Mouse (Mus musculus) gastrocnemius, postnatal 10 days (tissue): Measurements from ENCODE around the gene St8sia2. TPM values are rescaled to one million over a fixed set of nuclear protein-coding genes. Genes with fewer than 3 reads are reported as not detected.

Experiments used
- DNase-seq: peaks from one replicate; pipeline ENCODE4 v3.0.0; 2021; ENCODE audit warnings: mixed read lengths
- long read RNA-seq, 2 experiments: library from polyadenylated mRNA; stranded (forward); transcript quantifications; one replicate each; pipeline ENCODE4 v2.0.0; 2021
- total RNA-seq, 2 experiments: library from RNA; stranded (reverse); gene quantifications; 2 replicates each; pipeline ENCODE4 v1.2.3; 2021

St8sia2 gene
- 1 to 10 TPM; 6.1 to 6.5 TPM for total RNA-seq
- long read RNA-seq, experiment 1, full-length matches to known transcripts = 3 of 3 reads
- long read RNA-seq, experiment 1, partial matches to known transcripts = 0 of 3 reads
- long read RNA-seq, experiment 1, other reads (novel, unspliced or antisense) = 0 of 3 reads
- long read RNA-seq, experiment 2, full-length matches to known transcripts = 3 of 4 reads
- long read RNA-seq, experiment 2, partial matches to known transcripts = 1 of 4 reads
- long read RNA-seq, experiment 2, other reads (novel, unspliced or antisense) = 0 of 4 reads

DNA sequence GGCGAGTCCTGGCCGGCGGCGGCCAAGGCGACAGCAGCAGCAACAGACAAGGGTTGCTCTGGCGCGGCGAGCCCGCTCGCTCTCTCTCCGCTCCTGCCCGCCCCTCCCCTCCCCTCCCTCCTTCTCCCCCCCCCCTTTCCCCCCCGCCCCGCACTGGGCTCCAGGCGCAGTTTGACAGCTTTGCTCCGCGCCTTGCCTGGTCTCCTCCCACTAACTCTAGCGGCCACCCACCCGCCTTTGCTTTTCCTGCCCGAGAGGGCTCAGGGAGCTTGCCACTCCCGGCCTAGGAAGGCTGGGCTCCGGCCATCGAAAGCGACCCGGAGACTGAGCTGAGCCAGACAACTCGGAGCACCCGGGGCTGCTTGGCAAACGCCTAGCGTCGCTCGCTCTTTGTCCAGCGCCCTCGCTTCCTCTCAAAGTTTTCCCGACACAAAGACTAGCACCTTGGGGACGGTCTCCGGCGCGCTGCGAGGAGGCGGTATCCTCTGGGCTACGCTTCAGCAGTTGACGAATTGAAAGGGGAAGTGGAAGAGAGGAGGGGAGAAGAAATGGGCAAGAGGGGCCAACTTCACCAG lies at the start of gene St8sia2:
Gene St8sia2 (minus strand): TSS at position 90 of the 575 bp plus-strand sequence.
- peak; percentile 60 for DNase-seq

DNA sequence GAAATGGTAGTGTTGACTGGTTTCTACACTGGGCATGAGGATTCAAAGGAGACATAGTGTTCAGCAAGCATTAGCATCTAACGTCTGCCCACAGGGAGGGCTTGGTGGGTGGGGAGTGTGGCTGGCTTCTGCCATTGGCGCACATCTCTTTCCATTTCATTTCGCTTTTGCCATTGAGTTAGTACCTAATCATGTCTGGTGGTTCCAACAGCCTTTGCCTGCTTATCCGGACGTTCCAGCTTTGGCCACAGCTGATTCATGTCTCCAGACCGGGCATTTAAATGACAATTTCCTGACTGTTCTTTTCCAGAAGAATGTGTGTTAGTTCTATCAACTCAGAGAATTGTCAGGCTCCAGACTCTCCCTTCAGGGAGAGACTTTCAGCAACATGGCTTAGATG lies 47.6 kb upstream of the St8sia2 start:
- DNase-seq = no peak

DNA sequence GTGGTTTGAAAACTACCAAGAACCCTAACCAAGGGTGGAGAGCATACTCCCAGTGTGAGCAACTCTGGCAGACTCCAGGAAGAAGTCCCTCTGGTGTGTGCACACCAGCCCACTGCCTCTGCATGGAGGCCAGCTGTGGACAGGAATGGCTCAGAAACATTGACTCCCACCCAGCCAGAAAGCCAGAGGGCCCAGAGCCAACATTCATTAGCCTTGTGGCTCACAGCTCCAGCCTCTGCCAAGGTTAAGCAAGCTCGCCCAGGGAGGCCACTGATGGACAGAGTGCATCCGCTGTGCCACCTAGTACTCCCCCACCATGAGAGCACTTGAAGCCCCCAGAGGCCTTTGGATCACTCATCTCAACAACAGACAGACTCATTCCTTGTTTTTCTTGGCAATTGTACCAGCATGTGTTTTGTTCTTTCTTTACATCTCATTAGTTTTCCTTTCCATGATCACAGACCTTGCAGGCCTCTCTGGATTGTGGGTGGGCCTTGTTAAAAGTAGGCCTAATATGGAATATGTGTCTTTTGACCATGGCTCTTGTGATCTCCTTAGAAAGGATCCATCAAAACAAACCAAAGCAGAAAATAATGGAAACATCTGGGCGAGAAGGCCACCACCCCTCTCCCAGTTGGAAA lies 46.9 kb upstream of the St8sia2 start:
- DNase-seq = peak; percentile 34

DNA sequence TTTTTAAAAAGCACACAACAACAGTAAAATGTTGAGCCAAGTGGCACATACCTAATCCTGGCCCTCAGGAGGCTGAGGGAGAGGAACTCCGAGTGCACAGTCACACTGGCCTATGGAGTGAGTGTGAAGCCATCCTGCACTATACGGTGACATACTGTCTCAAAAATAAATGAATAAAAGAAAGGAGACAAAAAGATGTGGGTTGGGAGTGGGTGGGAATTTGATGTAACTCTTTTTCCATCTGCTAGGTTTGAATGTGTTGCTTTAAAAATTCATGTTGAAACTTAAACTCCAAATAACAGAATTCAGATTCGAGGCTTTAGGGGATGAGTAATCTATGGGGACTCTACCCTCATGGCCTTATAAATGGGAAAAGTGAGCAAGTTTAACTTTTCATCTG lies 46.2 kb upstream of the St8sia2 start:
- DNase-seq = no peak

DNA sequence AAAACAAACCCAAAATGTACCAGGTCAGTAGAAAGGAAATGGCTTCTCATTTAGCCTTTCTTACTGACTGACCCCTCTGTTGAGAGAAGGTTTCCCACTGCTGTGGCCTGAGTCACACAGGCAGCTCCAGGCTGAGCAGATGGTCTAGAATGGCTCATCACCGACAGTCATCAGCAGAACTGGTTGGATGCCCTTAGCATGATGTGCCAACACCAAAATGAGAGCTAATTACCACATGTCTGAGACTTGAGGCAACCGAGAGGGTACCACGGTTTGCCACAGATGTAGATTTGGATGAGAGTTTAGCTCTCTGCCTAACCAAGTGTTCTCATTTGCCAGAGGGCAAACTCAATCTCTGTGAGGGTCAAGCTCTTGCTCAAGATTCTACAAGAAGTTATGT lies 42.3 kb upstream of the St8sia2 start:
- DNase-seq = no peak

DNA sequence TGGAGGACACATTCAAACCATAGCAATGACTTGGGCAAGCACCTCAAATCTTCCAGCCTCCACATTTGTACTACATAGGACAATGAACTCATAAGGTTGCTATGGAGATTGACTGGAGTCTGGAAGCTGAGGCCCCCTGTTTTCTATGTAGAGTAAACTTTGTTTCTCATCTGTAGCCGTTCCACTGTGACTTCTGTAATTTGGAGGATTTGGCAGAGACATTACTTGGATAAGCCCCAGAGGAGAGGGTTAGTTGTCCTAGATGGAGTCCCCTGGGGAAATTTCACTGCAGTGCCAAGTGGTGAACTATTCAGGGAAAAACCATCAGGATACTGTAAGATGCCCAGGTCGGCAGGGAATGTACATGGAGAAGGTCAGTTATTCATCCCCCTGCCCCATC lies 34.1 kb upstream of the St8sia2 start:
- no peak for DNase-seq

DNA sequence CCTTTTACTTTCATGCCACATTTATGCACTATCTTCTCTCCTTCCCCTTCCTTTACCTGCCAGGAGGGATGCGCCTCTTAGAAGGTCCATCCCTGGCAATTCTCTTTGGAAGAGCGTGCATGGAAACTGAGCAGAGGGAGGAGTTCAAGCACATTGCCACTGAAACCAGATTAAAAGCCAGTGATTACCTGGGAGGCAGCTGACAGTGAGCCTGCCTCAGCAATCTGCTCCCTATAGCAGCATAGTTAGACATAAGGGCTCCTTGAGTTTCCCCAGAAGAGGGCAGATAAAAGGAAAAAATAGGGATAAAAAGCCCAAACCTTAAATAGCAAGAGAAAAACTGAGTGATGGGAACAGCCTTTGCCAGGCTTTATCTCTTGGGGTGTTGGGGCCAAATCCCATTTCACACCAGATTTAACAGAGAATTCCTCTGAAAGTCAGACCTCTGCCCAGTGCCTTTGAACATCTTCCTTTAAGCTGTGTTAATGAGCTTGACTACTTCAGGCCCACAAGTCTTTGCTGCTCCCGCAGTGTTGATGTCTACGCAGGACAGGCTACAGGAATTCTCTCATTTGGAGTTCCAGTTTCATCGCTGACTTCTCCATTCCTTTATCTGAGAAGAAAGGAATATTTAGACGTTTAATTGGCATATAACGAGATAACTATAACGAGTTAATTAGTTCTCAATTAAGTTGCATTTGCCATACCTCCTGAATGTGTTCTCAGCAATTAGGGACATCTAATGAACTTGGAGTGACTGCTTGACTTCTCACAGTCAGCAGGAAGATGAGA lies 31.9 kb upstream of the St8sia2 start:
- DNase-seq = no peak

DNA sequence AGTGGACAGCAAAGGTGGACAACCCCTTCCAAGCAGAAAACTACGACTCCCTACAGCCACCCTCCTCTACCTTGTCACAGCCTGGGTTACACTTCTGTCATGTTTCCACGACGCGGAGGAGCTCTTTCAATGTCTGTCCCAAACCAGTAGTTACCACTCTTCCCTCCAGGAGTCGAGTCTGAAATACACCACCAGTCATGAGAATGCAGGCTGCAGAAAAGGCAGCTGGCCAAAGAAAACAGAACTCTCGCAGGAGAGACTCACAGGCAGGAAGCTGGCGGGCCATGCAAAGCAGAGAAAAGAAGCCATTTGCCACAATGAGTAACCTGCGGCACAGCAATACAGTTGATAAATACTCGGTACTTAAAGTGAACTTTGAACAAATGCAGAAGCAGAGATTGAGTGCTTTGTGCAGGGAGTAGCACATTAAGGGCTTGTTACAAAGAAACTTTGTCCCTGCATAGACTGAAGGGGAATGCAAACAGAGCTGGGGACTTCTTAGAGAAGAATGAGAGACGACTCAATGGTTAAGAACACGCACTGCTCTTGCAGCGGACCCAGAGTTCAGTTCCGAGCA lies 30.2 kb upstream of the St8sia2 start:
- DNase-seq = no peak

DNA sequence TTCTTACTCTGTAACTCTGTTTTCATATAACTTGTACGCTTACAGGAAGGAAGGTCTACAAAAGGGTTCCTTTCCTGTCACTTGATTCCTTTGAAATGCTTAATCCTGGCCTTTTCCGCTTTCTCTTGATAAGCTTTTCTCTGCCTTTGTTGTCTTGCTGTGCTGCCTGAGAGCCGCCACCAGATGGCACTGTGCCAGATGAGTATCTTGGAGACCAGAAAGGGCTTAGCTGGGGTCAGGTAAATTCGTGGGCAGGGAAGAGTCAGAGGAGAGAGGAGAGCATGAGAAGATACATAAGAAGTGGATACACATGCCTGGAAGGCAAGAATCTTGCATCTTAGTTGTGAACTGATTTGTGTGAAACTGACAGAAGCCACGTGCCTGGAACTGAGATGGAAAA lies 11.5 kb upstream of the St8sia2 start:
- DNase-seq = peak; percentile 70

DNA sequence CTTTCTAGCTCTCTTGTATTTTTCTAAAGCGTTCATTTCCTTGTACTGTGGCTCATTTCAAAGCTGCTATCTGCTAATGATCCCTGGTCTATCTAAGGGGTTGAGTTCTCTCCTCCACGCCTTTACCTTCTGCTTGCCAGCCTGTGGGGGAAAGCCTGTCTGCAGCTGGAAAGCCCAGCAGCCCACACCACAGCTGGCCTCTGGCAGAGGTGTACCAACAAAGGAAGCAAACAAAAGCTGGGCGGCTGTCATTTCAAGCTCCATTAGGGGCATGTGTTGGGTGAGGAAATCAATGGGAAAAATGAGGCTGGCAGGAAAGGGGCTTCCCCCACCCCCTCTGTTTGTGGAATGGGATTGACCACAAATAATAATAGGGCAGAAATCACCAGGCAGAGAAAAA lies 10.7 kb upstream of the St8sia2 start:
- no peak for DNase-seq

DNA sequence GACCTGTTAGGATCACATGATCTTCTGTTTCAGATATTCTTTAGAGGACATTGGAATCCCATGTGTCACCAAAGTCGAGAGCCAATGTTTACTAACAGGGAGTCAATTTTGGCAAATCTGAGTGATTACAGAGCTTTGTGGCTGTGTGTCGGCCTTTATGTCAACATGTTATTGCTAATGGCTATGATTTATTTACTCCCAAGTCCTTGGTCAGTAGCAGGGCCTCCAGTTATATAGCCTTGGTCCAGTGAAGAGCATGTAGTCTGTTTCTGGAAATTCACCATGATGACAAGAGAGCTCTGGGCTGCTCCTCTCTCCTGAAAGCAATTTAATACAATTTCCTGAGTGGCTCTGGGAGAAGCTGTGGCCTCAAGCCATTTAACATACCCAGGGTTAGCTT lies 9.1 kb upstream of the St8sia2 start:
- DNase-seq = no peak

DNA sequence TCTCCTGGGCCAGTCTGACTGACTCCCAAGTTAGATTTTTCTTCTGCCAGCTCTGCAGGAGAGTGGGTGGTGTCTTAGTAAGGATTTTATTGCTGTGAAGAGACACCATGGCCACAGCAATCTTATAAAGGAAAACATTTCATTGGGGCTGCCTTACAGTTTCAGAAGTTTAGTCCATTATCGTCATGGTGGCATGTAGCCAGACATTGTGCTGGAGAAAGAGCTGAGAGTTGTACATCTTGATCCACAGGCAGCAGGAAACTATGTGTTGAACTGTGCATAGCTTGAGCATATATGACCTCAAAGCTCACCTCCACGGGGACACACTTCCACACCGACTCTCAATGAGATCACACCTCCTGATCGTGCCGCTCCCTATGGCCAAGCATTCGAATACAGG lies 8.3 kb upstream of the St8sia2 start:
- DNase-seq = no peak

DNA sequence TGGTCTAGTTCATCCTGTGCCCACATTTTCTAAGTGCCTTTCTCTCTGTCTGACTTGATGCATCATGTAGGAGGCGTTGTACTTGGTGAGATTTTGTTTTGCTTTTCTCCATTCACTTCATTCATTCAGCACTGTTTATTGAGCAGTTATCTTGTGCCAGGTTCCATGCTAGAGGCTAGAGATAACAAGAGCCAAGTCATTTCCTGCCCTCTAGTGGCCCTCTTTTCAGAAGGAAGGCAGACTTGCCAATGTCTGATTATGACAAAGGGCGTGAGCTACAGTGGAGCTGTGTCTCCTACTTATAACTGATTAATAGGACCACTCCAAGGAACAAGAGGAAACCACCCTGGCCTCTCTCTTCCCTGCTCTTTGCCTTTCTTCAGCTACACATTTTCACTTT lies 3.1 kb upstream of the St8sia2 start:
- no peak for DNase-seq

DNA sequence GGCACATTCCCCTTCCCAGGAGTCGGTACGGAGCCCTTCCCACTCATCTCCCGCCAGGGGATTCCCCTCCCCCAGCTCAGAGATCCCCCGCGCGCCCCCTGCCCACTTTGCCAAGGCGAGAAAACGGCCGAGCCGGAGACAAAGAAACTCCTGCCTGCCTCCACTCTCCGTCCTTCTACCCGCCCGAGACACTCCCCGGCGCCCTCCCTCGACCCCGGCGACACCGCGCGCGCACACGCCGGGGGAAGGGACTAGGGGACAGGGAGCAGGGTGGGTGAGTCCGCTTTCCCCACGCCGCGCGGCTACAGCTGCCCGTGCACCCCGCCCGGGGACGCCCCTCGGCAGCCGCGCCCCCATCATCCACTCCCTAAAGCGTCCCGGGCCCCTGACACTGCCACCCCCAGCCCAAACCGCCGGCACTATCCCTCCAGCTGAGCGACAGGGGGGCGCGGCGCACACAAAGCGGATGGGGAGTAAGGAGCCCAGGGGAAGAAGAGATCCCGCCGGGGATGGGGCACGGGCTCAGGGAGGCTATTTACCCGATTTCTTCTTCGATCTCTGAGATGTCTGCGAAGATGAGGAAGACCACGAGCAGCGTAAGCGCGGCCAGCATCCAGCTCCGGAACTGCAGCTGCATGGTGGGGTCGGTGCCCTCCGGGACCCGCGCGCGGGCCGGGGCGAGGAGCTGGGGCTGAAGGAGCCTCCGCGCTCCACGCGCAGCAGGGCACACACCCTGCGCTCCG lies 461 bp downstream of the St8sia2 start:
- no peak for DNase-seq

DNA sequence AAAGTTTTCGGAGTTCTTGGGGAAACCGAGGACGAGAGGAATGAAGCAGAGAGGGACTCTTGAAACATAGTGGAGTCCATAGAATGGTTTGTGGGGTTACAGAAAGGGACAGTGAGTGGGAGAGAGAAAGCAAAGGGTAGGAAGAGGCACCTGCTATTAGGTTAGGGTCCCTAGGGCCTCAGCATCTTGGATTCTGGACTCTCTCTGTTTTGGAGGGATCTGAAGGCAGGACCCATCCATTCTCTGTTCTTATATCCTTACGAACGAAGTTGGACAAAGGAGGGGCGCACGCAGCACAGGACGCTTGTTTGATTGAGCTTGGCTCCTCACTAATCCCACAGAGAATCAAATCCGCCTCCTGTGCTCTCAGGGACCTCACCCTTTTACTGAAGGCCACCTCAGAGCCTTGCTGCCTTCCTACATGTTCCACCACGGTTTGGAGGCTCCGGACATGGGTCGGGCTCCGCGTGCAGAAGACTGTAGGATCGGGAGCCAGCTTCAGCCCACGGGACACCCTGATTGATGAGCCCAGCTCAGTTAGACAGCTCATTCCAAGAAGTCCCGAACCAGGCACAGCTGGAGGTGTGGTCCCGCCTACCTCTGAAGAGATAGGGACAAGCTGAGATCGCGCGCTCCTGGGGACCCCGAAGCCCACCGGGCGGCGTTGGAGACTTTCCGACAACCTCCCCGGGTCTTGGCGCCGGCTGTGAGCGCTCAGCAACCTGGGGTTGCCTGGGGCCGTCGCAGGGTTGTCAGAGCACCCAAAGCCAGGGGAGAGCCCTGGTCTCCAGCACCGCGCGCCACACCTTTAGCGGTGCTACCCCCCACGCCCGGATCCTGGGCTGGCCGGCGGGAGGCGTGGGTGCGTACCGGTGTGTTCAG lies 1.3 kb downstream of the St8sia2 start:
- DNase-seq = peak; percentile 15

DNA sequence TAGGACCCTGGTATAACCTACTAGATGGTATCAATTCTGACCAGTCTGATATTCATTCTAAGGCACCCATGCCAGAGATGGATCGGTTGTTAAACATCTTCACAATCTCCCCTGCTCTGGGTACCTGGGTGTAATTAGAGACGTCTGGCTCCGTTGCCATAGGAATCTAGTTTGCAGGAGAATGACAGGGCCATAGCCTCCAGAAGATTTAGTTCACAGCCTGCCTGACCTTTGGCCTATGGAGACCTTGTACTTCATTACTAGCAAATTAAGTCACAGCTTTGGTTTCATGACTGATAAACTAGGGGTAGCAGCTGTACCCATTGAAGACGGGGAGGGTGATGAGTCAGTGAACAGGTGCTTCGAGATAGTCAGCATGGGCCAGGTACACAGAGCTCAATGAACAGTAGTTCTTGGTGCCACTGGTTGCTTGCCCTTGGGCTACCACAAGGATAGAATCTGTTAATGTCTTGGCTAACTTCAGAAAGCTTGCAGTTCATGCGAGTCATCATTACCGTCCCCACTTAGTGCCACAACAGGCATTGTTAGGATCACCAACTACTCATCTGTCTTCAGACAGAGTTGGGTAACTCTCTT lies 4.4 kb downstream of the St8sia2 start:
- no peak for DNase-seq

DNA sequence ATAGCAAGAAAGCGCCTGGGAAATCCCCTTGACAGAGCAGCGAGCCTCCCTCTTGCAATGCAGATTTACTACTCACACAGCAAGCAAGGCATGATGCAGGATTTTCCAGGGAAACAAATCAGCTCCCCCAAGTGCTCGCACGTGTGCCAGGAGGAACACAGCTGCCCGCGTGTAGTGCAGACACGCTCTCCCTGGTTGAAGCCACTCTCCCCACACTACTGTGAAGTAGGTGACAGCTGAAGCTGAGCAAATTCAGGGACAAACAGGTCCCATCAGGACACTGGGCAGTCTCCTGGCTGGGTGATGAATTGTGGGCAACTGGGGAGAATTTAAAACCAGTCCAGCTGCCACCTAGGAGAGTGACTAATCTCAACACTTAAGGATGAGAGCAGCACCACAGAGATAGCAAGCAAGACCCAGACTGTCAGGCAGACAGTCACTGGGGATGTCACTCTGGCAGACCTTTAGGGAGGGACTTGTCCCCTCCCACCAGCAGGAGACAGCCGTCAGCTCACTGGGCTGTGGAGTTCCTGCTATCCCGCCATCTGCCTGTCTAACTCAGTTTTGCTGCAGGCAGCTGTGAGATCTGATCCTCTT lies 6.6 kb downstream of the St8sia2 start:
- DNase-seq = peak; percentile 18

DNA sequence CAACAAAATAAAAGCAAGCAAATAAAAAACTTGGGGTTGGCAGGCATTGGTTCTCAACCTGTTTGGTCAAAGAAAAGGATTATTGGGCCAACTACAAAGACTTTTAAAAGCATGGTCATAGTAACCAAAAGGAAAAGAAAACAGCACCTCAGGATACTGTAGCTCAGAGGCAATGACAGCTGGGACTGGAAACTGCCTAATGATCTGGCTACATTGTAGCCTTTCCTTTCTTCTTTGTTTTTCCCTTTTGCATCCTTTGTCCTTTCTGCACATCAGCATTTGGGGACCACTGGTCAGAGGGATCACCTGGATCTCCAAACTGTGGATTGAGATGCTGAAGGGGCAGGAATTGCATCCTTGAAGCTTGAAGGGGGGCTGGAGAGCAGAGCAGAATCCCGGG lies 7.1 kb downstream of the St8sia2 start:
- DNase-seq = no peak

DNA sequence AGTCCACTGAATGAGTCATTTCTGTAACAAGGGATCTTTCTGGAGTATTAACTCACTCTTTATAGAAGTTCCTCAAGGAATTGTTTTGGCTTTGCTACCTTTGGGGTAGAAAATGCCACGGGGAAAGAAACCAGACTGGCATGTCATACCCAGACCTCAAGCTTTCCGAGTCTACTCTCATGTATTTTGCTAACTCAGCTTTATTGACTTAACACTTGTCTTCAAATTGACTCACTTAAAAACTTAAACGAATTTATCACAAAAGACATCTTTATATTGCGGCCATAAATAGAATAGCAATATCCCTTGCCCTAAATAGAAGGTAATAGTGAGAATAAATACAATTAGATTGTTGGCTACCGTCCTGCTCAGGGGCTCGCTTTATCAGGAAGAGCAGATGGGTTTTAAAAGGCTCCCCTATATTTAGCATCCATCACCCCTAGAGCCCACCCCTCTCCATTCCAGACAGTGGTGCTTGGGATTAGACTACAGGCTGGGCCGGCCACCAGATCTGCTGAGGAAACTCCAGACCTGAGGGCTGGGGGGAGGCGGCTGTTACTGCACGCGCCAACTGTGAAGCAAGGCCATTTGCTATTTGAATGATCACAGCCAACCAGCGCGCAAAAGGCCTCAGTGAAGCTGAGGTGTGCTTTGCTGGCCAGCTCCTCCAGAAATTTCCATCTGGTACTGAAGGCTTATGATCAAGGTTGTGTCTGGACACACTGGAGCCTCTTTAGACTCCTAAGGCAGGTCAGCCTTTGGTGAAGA lies 12.6 kb downstream of the St8sia2 start:
- no peak for DNase-seq
